8 mouse cellular contexts compared by ENCODE assay signal in genomic region chr2:84726716-84727115, GRCm38 (mm10). TPM values are rescaled to one million over a fixed set of nuclear protein-coding genes. Genes with fewer than 3 reads are reported as not detected.
DNase-seq lines count a peak whose midpoint lies in the region; ATAC-seq and TF ChIP-seq lines count a peak whose summit lies in the region.

No protein-coding gene starts in this region.

- no peak for TF ChIP-seq CTCF in G1E (IDR thresholded peaks at IDR 0.05; ENCODE audit: low read depth, low read length)

- H3K9me3 ChIP-seq in heart, embryonic 12.5 days (replicated peaks): no peaks in the 10 kb centered on the region
- H3K9me3 ChIP-seq in G1E (replicated peaks): no peaks in the 10 kb centered on the region
- H3K9me3 ChIP-seq in hindbrain, embryonic 11.5 days (ENCODE audit: control insufficient read depth, low read length): no peaks in the 10 kb centered on the region
- H3K9me3 ChIP-seq in midbrain, embryonic 12.5 days: no peaks in the 10 kb centered on the region

- H3K27me3 ChIP-seq in heart, embryonic 12.5 days (replicated peaks): no peaks in the 10 kb centered on the region
- H3K27me3 ChIP-seq in G1E (ENCODE audit: insufficient read depth, low read length): 0 out of 2 replicates have a peak, but pooled peaks cover 2% of the 10 kb centered on the region
- H3K27me3 ChIP-seq in hindbrain, embryonic 11.5 days (ENCODE audit: control insufficient read depth, insufficient read depth, low read length): no peaks in the 10 kb centered on the region
- H3K27me3 ChIP-seq in midbrain, embryonic 12.5 days: no peaks in the 10 kb centered on the region

- peaks cover 26% of the 10 kb centered on the region for H3K36me3 ChIP-seq in heart, embryonic 12.5 days
- peaks cover 36% of the 10 kb centered on the region for H3K36me3 ChIP-seq in G1E (replicated peaks)
- H3K36me3 ChIP-seq in hindbrain, embryonic 11.5 days (ENCODE audit: control insufficient read depth, insufficient read depth, low read length): peaks cover 3% of the 10 kb centered on the region
- peaks cover 20% of the 10 kb centered on the region for H3K36me3 ChIP-seq in midbrain, embryonic 12.5 days

- DNase-seq in heart, adult 18-20 months: no peak
- no peak for DNase-seq in G1E (ENCODE audit: low spot score)
- DNase-seq in hindbrain, embryonic 11.5 days (ENCODE audit: low spot score): no peak
- DNase-seq in frontal cortex, postnatal 10 days (ENCODE audit: low spot score in 2 of 2): no peak
- no peak for DNase-seq in kidney, adult 8-10 months

- H3K9ac ChIP-seq in heart, embryonic 12.5 days: peak overlapping the region; percentile 82
- peak overlapping the region; percentile 58 for H3K9ac ChIP-seq in hindbrain, embryonic 11.5 days (ENCODE audit: low read depth, low read length)
- peak overlapping the region; percentile 76 for H3K9ac ChIP-seq in midbrain, embryonic 12.5 days (replicated peaks)

- no peak for ATAC-seq in heart, embryonic 12.5 days (ENCODE audit: insufficient number of reproducible peaks, low FRiP score)
- no peak for ATAC-seq in G1E (ENCODE audit: extremely low read depth, insufficient number of reproducible peaks, low FRiP score, poor library complexity, severe bottlenecking)
- ATAC-seq in hindbrain, embryonic 11.5 days (ENCODE audit: low FRiP score): peak; percentile 20
- peak; percentile 13 for ATAC-seq in midbrain, embryonic 12.5 days (ENCODE audit: low FRiP score, low read depth)
- no peak for ATAC-seq in erythroid progenitor cell, adult 5-6 weeks (replicated peaks; ENCODE audit: low FRiP score, poor library complexity, severe bottlenecking)

- H3K4me2 ChIP-seq in heart, embryonic 12.5 days: peak overlapping the region; percentile 81
- peak overlapping the region; percentile 62 for H3K4me2 ChIP-seq in hindbrain, embryonic 11.5 days (replicated peaks; ENCODE audit: low read depth, low read length)
- H3K4me2 ChIP-seq in midbrain, embryonic 12.5 days (replicated peaks): peak overlapping the region; percentile 94

- peaks cover 17% of the 10 kb centered on the region for H3K4me1 ChIP-seq in heart, embryonic 12.5 days (replicated peaks)
- peaks cover 45% of the 10 kb centered on the region for H3K4me1 ChIP-seq in G1E (ENCODE audit: insufficient read depth, low read depth, low read length)
- H3K4me1 ChIP-seq in hindbrain, embryonic 11.5 days (replicated peaks; ENCODE audit: control insufficient read depth, insufficient read depth, low read length): no peaks in the 10 kb centered on the region
- peaks cover 17% of the 10 kb centered on the region for H3K4me1 ChIP-seq in midbrain, embryonic 12.5 days

- peak overlapping the region; percentile 67 for H3K4me3 ChIP-seq in heart, embryonic 12.5 days
- H3K4me3 ChIP-seq in G1E (ENCODE audit: low read depth, low read length): peak overlapping the region; percentile 73
- H3K4me3 ChIP-seq in hindbrain, embryonic 11.5 days (ENCODE audit: low read depth, low read length): peak overlapping the region; percentile 47
- peak overlapping the region; percentile 66 for H3K4me3 ChIP-seq in midbrain, embryonic 12.5 days

- H3K27ac ChIP-seq in heart, embryonic 12.5 days (ENCODE audit: poor library complexity, severe bottlenecking): no peak overlapping the region
- no peak overlapping the region for H3K27ac ChIP-seq in hindbrain, embryonic 11.5 days (ENCODE audit: low read depth, low read length)
- 0 out of 2 replicates have a peak overlapping the region, but pooled peaks have one; percentile 83 for H3K27ac ChIP-seq in midbrain, embryonic 12.5 days (replicated peaks)

- 3% methylated on average over 9 of the region's 9 CpGs for WGBS in heart, embryonic 12.5 days
- WGBS in hindbrain, embryonic 11.5 days: 5% methylated on average over 9 of the region's 9 CpGs
- 2% methylated on average over 9 of the region's 9 CpGs for WGBS in midbrain, embryonic 12.5 days

RNA-seq across cellular contexts. Expression of gene Clp1, which starts 0.4 kb away (rescaled TPM):
- polyA plus RNA-seq in heart, embryonic 12.5 days (2016; fragmentation: Nextera tagmentation; extraction: Ambion mirVana): 22.7 and 23.6 TPM in 2 replicates
- total RNA-seq in heart, adult 18-20 months (2021): 1 to 10 TPM; 4.3 to 4.4 TPM
- 30.0 and 30.7 TPM in 2 replicates for total RNA-seq in G1E (2014; fragmentation: Nextera tagmentation)
- total RNA-seq in G1E (2017): 44.7 and 51.0 TPM in 2 replicates
- polyA plus RNA-seq in G1E (2012): 0.98 and 1.1 TPM in 2 replicates
- 44.3 and 53.9 TPM in 2 replicates for polyA plus RNA-seq in hindbrain, embryonic 11.5 days (2014; fragmentation: Nextera tagmentation; extraction: Ambion mirVana)
- 42.5 and 45.9 TPM in 2 replicates for polyA plus RNA-seq in midbrain, embryonic 12.5 days (2016; fragmentation: Nextera tagmentation; extraction: Ambion mirVana)
- total RNA-seq in erythroid progenitor cell, adult 5-6 weeks (2015; ENCODE audit: low replicate concordance): 67.4 and 70.0 TPM in 2 replicates
- total RNA-seq in erythroid progenitor cell, adult 5-6 weeks (2017; ENCODE audit: low replicate concordance): 26.2 and 54.4 TPM in 2 replicates

RNA-seq across cellular contexts. Expression of gene Ypel4, which starts 7.1 kb away (rescaled TPM):
- polyA plus RNA-seq in heart, embryonic 12.5 days (2016; fragmentation: Nextera tagmentation; extraction: Ambion mirVana): 10.0 and 11.5 TPM in 2 replicates
- under 1 TPM; 0.20 to 0.23 TPM for total RNA-seq in heart, adult 18-20 months (2021)
- total RNA-seq in G1E (2014; fragmentation: Nextera tagmentation): 13.1 TPM in 1 of 2 replicates, not detected in the other
- total RNA-seq in G1E (2017): 0.29 and 0.44 TPM in 2 replicates
- polyA plus RNA-seq in G1E (2012): 0.07 and 0.16 TPM in 2 replicates
- 13.7 and 16.4 TPM in 2 replicates for polyA plus RNA-seq in hindbrain, embryonic 11.5 days (2014; fragmentation: Nextera tagmentation; extraction: Ambion mirVana)
- polyA plus RNA-seq in midbrain, embryonic 12.5 days (2016; fragmentation: Nextera tagmentation; extraction: Ambion mirVana): 22.5 and 26.3 TPM in 2 replicates
- 377 and 399 TPM in 2 replicates for total RNA-seq in erythroid progenitor cell, adult 5-6 weeks (2015; ENCODE audit: low replicate concordance)
- 327 and 382 TPM in 2 replicates for total RNA-seq in erythroid progenitor cell, adult 5-6 weeks (2017; ENCODE audit: low replicate concordance)

RNA-seq across cellular contexts. Expression of gene Zdhhc5, which starts 11.7 kb away (rescaled TPM):
- polyA plus RNA-seq in heart, embryonic 12.5 days (2016; fragmentation: Nextera tagmentation; extraction: Ambion mirVana): 35.4 and 38.9 TPM in 2 replicates
- total RNA-seq in heart, adult 18-20 months (2021): 10 to 100 TPM; 63.2 to 64.3 TPM
- total RNA-seq in G1E (2014; fragmentation: Nextera tagmentation): 61.0 and 70.6 TPM in 2 replicates
- total RNA-seq in G1E (2017): 32.6 and 38.0 TPM in 2 replicates
- polyA plus RNA-seq in G1E (2012): 30.7 and 32.5 TPM in 2 replicates
- polyA plus RNA-seq in hindbrain, embryonic 11.5 days (2014; fragmentation: Nextera tagmentation; extraction: Ambion mirVana): 22.5 and 30.1 TPM in 2 replicates
- 28.1 and 29.5 TPM in 2 replicates for polyA plus RNA-seq in midbrain, embryonic 12.5 days (2016; fragmentation: Nextera tagmentation; extraction: Ambion mirVana)
- total RNA-seq in erythroid progenitor cell, adult 5-6 weeks (2015; ENCODE audit: low replicate concordance): 67.0 and 77.5 TPM in 2 replicates
- total RNA-seq in erythroid progenitor cell, adult 5-6 weeks (2017; ENCODE audit: low replicate concordance): 83.7 and 85.0 TPM in 2 replicates

RNA-seq across cellular contexts. Expression of gene Gm19426, which starts 16.7 kb away (rescaled TPM):
- 8.5 and 9.2 TPM in 2 replicates for polyA plus RNA-seq in heart, embryonic 12.5 days (2016; fragmentation: Nextera tagmentation; extraction: Ambion mirVana)
- 1 to 10 TPM in 1 of 2 experiments, under 1 TPM in 1; 0.98 to 1.7 TPM for total RNA-seq in heart, adult 18-20 months (2021)
- total RNA-seq in G1E (2014; fragmentation: Nextera tagmentation) (not detected in 2 replicates), G1E (2017) (not detected in 2 replicates)
- polyA plus RNA-seq in G1E (2012): not detected in 2 replicates
- polyA plus RNA-seq in hindbrain, embryonic 11.5 days (2014; fragmentation: Nextera tagmentation; extraction: Ambion mirVana): 7.1 TPM in 2 replicates
- polyA plus RNA-seq in midbrain, embryonic 12.5 days (2016; fragmentation: Nextera tagmentation; extraction: Ambion mirVana): 9.1 and 10.9 TPM in 2 replicates
- total RNA-seq in erythroid progenitor cell, adult 5-6 weeks (2015; ENCODE audit: low replicate concordance): not detected in 2 replicates
- total RNA-seq in erythroid progenitor cell, adult 5-6 weeks (2017; ENCODE audit: low replicate concordance): not detected in 2 replicates

RNA-seq across cellular contexts. Expression of gene Tmx2, which starts 47.8 kb away (rescaled TPM):
- 154 and 158 TPM in 2 replicates for polyA plus RNA-seq in heart, embryonic 12.5 days (2016; fragmentation: Nextera tagmentation; extraction: Ambion mirVana)
- 100 to 1,000 TPM; 114 to 150 TPM for total RNA-seq in heart, adult 18-20 months (2021)
- total RNA-seq in G1E (2014; fragmentation: Nextera tagmentation): 96.2 and 113 TPM in 2 replicates
- 66.2 and 68.9 TPM in 2 replicates for total RNA-seq in G1E (2017)
- 3.9 and 4.0 TPM in 2 replicates for polyA plus RNA-seq in G1E (2012)
- polyA plus RNA-seq in hindbrain, embryonic 11.5 days (2014; fragmentation: Nextera tagmentation; extraction: Ambion mirVana): 185 and 190 TPM in 2 replicates
- polyA plus RNA-seq in midbrain, embryonic 12.5 days (2016; fragmentation: Nextera tagmentation; extraction: Ambion mirVana): 169 and 183 TPM in 2 replicates
- 52.4 and 74.6 TPM in 2 replicates for total RNA-seq in erythroid progenitor cell, adult 5-6 weeks (2015; ENCODE audit: low replicate concordance)
- 42.6 and 43.2 TPM in 2 replicates for total RNA-seq in erythroid progenitor cell, adult 5-6 weeks (2017; ENCODE audit: low replicate concordance)

Comparison
In these comparisons a context has a peak if more than half of its experiments do, and no peak if none do; other contexts are left out.
1. ATAC-seq: peak in hindbrain, embryonic 11.5 days (single experiment) and midbrain, embryonic 12.5 days (single experiment); none in heart, embryonic 12.5 days (single experiment), G1E (single experiment) and erythroid progenitor cell, adult 5-6 weeks (single experiment).
2. RNA of gene Clp1, which starts 0.4 kb away (polyA plus RNA-seq): 42.5 to 45.9 TPM in midbrain, embryonic 12.5 days, 44.3 to 53.9 TPM in hindbrain, embryonic 11.5 days and 22.7 to 23.6 TPM in heart, embryonic 12.5 days; 0.98 to 1.1 TPM in G1E; every median in the first group is over 10 times any median in the second.
3. Peak in every context shown above with its lines, with median percentiles within 50 percentile points of each other: H3K4me2 ChIP-seq, H3K4me3 ChIP-seq and H3K9ac ChIP-seq.